In the genomic region with DNA sequence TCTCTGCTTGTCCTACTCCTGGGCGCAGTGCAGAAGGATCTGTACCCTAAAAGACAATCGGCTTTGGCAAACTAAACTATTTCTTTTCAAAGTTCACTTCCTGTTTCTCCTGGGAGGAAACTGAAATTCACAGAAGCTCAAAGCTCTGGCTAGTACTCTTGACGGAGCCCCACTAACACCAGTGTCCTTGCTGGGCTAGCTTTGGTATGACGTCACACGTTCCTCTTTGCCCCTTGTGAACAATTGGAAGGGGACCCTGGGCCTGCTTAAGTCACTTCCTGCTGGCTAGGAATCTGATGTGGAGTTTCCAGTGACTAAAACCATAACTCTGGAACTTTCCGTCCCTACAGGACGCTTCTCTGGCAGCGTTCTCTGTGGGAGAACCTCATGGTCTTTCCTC, we compare ENCODE assay signal across 8 mouse cellular contexts. TPM values are rescaled to one million over a fixed set of nuclear protein-coding genes. Genes with fewer than 3 reads are reported as not detected.
DNase-seq lines count a peak whose midpoint lies in the region; ATAC-seq lines count a peak whose summit lies in the region.

No protein-coding gene starts in this region.

- no peaks in the 10 kb centered on the region for H3K9me3 ChIP-seq in heart, embryonic 13.5 days
- no peaks in the 10 kb centered on the region for H3K9me3 ChIP-seq in liver, embryonic 16.5 days (replicated peaks; ENCODE audit: control insufficient read depth, low read length)

- H3K4me1 ChIP-seq in heart, embryonic 13.5 days: no peaks in the 10 kb centered on the region
- peaks cover 10% of the 10 kb centered on the region for H3K4me1 ChIP-seq in liver, embryonic 16.5 days (ENCODE audit: control insufficient read depth, low read depth, low read length)

- H3K27ac ChIP-seq in heart, embryonic 13.5 days (replicated peaks): peak overlapping the region; percentile 73
- peak overlapping the region; percentile 40 for H3K27ac ChIP-seq in liver, embryonic 16.5 days (ENCODE audit: low read length)

- peak; percentile 59 for DNase-seq in adrenal gland, adult 8-10 months
- DNase-seq in adrenal gland, adult 18-20 months (ENCODE audit: low spot score in 2 of 2): no peak
- DNase-seq in CD4-positive helper T cell, adult 2 months (ENCODE audit: low read depth, low spot score): peak; percentile 30
- DNase-seq in urinary bladder, postnatal 10 days (ENCODE audit: low spot score): no peak
- no peak for DNase-seq in frontal cortex, postnatal 36 days (ENCODE audit: low spot score in 2 of 2)
- no peak for DNase-seq in Muller cell, postnatal 12 days (ENCODE audit: inconsistent ontology term)

- 65% methylated on average over 8 of the region's 8 CpGs for WGBS in heart, embryonic 13.5 days
- 47% methylated on average over 8 of the region's 8 CpGs for WGBS in liver, embryonic 16.5 days (ENCODE audit: insufficient replicate concordance)

- peaks cover 4% of the 10 kb centered on the region for H3K36me3 ChIP-seq in heart, embryonic 13.5 days
- H3K36me3 ChIP-seq in liver, embryonic 16.5 days (ENCODE audit: control insufficient read depth, insufficient read depth): no peaks in the 10 kb centered on the region

- no peak overlapping the region for H3K4me3 ChIP-seq in heart, embryonic 13.5 days
- H3K4me3 ChIP-seq in liver, embryonic 16.5 days (ENCODE audit: low read depth, low read length): no peak overlapping the region

- no peak overlapping the region for H3K4me2 ChIP-seq in heart, embryonic 13.5 days
- H3K4me2 ChIP-seq in liver, embryonic 16.5 days (ENCODE audit: low read depth, low read length): no peak overlapping the region

- H3K9ac ChIP-seq in heart, embryonic 13.5 days: no peak overlapping the region
- no peak overlapping the region for H3K9ac ChIP-seq in liver, embryonic 16.5 days (ENCODE audit: low read depth, low read length)

- H3K27me3 ChIP-seq in heart, embryonic 13.5 days (replicated peaks): no peaks in the 10 kb centered on the region
- H3K27me3 ChIP-seq in liver, embryonic 16.5 days (ENCODE audit: control insufficient read depth, insufficient read depth, low read depth, low read length): no peaks in the 10 kb centered on the region

- no peak for ATAC-seq in heart, embryonic 13.5 days (ENCODE audit: extremely low read depth, insufficient number of reproducible peaks, low FRiP score, low TSS enrichment)
- ATAC-seq in liver, embryonic 16.5 days (ENCODE audit: low read depth): no peak

RNA-seq across cellular contexts. Expression of a gene that starts 6.5 kb away (rescaled TPM):
- total RNA-seq in adrenal gland, adult 8-10 months (2022): 10 to 100 TPM; 11.8 to 38.3 (median 22.4) TPM
- 10 to 100 TPM; 17.1 to 51.5 TPM for total RNA-seq in adrenal gland, adult 18-20 months (2021)
- polyA plus RNA-seq in heart, embryonic 13.5 days (2015; fragmentation: Nextera tagmentation; extraction: Ambion mirVana): 5.2 and 6.2 TPM in 2 replicates
- 12.4 and 13.2 TPM in 2 replicates for polyA plus RNA-seq in liver, embryonic 16.5 days (2015; fragmentation: Nextera tagmentation; extraction: Ambion mirVana)

RNA-seq across cellular contexts. Expression of a gene that starts 21.0 kb away (rescaled TPM):
- total RNA-seq in adrenal gland, adult 8-10 months (2022): 10 to 100 TPM; 29.5 to 34.0 (median 32.1) TPM
- 10 to 100 TPM; 20.9 to 21.4 TPM for total RNA-seq in adrenal gland, adult 18-20 months (2021)
- polyA plus RNA-seq in heart, embryonic 13.5 days (2015; fragmentation: Nextera tagmentation; extraction: Ambion mirVana): 24.2 and 28.9 TPM in 2 replicates
- polyA plus RNA-seq in liver, embryonic 16.5 days (2015; fragmentation: Nextera tagmentation; extraction: Ambion mirVana): 9.0 and 9.1 TPM in 2 replicates

RNA-seq across cellular contexts. Expression of a gene that starts 40.2 kb away (rescaled TPM):
- 100 to 1,000 TPM; 180 to 239 (median 200) TPM for total RNA-seq in adrenal gland, adult 8-10 months (2022)
- 100 to 1,000 TPM; 150 to 205 TPM for total RNA-seq in adrenal gland, adult 18-20 months (2021)
- polyA plus RNA-seq in heart, embryonic 13.5 days (2015; fragmentation: Nextera tagmentation; extraction: Ambion mirVana): 162 and 177 TPM in 2 replicates
- polyA plus RNA-seq in liver, embryonic 16.5 days (2015; fragmentation: Nextera tagmentation; extraction: Ambion mirVana): 77.9 and 78.0 TPM in 2 replicates

RNA-seq across cellular contexts. Expression of a gene that starts 44.3 kb away (rescaled TPM):
- total RNA-seq in adrenal gland, adult 8-10 months (2022): under 1 TPM in 1 of 4 experiments, not detected in 3; 0.35 TPM
- not detected for total RNA-seq in adrenal gland, adult 18-20 months (2021)
- polyA plus RNA-seq in heart, embryonic 13.5 days (2015; fragmentation: Nextera tagmentation; extraction: Ambion mirVana): 0.13 TPM in 1 of 2 replicates, not detected in the other
- polyA plus RNA-seq in liver, embryonic 16.5 days (2015; fragmentation: Nextera tagmentation; extraction: Ambion mirVana): not detected in 2 replicates

RNA-seq across cellular contexts. Expression of a gene that starts 52.0 kb away (rescaled TPM):
- 10 to 100 TPM; 56.1 to 74.8 (median 64.0) TPM for total RNA-seq in adrenal gland, adult 8-10 months (2022)
- total RNA-seq in adrenal gland, adult 18-20 months (2021): 10 to 100 TPM; 50.4 to 63.2 TPM
- 0.52 and 0.65 TPM in 2 replicates for polyA plus RNA-seq in heart, embryonic 13.5 days (2015; fragmentation: Nextera tagmentation; extraction: Ambion mirVana)
- 0.40 and 0.47 TPM in 2 replicates for polyA plus RNA-seq in liver, embryonic 16.5 days (2015; fragmentation: Nextera tagmentation; extraction: Ambion mirVana)

Comparison
In these comparisons a context has a peak if more than half of its experiments do, and no peak if none do; other contexts are left out.
1. DNase-seq: peak in adrenal gland, adult 8-10 months (single experiment) and CD4-positive helper T cell, adult 2 months (single experiment); none in adrenal gland, adult 18-20 months (0 of 2), urinary bladder, postnatal 10 days (single experiment), frontal cortex, postnatal 36 days (0 of 2) and Muller cell, postnatal 12 days (single experiment).